Mouse (Mus musculus) adipocyte (in vitro differentiated cells): ENCODE measurements at regions not wholly inside any gene's neighbourhood (a gene's known extent, or its start where the extent isn't known, plus 50 kb on each side); places are given as distances from the start of the nearest gene placed in this dataset.
"Not testable (repeated sequence)": the region's sequence is repeated elsewhere in the genome, so short reads cannot be mapped to it uniquely, and the experiment has no call there.

Experiments used
- DNase-seq: peaks from one replicate; pipeline ENCODE4 v3.0.0-alpha.2; 2016; ENCODE audit warnings: low spot score

- DNase-seq: no peak
Observed at GRCm38 (mm10) chr15:25245631-25246030, 167.9 kb downstream of the Basp1 start.

GRCm38 (mm10) chr15:25237665-25238664 lies 175.6 kb downstream of the Basp1 start:
- no peak for DNase-seq

GRCm38 (mm10) chr15:25236191-25236723 lies 177.3 kb downstream of the Basp1 start:
- no peak for DNase-seq

GRCm38 (mm10) chr15:25234064-25234700 lies 179.4 kb downstream of the Basp1 start:
- DNase-seq: no peak

- no peak for DNase-seq
Observed at GRCm38 (mm10) chr15:25230213-25230612, 183.4 kb downstream of the Basp1 start.

DNA sequence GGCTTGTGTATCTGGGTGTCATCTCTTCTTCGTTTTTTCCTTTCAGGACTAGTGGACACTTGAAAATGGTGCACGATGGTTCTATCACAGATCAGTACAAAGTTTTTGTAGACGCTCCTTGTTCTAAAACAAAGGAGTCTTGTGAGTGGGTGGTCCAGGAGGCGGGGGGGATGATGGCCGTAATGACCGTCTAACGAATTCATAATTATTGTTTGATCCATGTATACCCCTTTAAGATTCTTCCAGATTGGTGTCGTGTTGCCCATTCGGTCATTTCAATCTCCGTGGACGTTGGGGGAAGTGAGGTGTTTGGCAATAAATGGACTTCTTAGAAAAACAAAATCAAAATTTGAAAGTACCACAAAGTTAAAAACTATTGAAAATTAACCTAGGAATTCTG lies 183.8 kb downstream of the Basp1 start:
- DNase-seq: no peak

DNA sequence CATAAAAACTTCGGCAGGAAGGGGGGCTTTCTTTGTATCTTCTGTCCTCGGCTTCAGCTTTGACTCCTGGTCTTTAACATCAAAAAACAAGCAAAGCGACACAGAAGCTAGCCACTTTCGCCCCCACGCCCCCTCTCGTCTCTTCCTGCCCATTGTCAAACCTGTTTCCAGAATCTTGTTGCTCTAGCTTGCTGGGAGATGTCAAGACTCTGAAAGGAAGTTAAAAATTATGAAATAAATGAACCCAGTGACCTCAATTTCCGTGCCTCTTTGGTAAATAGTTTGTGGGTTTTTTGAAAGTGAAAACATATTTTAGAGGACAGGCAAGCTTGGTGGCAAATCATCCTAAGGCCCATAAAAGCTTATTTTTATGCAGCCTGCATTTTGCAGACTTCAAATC lies 186.1 kb downstream of the Basp1 start:
- DNase-seq: no peak

DNA sequence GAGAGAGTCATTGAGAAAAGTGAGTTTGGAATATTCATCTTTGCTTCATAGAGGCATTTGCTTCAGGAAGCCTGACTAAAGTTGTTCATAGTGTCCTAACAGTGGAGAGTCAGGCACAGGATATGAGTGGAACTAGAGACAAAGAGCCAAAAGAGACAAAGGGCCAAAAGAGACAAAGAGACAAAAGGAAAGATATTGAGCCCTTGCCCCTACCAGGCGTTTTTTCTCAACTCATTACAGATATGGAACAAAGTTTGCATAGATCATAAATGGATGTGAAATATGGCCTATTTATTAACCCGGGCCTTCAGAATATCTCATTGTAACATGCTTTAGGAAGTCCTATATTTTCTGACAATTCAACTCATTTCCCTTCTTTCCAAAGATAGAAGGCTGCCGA lies 187.6 kb downstream of the Basp1 start:
- DNase-seq: no peak

- DNase-seq: no peak
Observed at GRCm38 (mm10) chr15:25225431-25225830, 188.1 kb downstream of the Basp1 start.

DNA sequence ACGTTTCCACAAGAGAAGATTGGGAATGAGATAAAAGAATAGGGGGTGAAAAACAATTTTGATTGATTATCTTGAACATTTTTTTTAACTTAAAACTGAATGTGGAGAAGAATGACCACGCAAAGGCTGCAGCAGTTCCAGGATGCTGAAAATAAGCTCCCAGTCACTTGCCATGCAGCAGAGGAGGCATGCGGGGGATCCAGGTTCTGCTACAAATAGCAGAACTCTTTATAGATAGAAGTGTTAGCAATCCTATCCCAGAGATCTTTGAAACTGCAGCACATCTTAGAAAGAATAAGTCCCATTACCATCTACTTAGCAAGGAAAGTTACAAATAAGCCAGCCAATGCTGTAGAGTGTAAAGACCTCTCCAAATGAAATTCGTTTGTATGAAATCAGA lies 191.8 kb downstream of the Basp1 start:
- DNase-seq: no peak

GRCm38 (mm10) chr15:25216375-25216774 lies 197.2 kb downstream of the Basp1 start:
- no peak for DNase-seq

GRCm38 (mm10) chr15:25202097-25202496 lies 211.5 kb downstream of the Basp1 start:
- no peak for DNase-seq

- not testable (repeated sequence) for DNase-seq
Observed at GRCm38 (mm10) chr15:25200249-25200648, 213.3 kb downstream of the Basp1 start.

- no peak for DNase-seq
Observed at GRCm38 (mm10) chr15:25187881-25188326, 225.7 kb downstream of the Basp1 start.

DNA sequence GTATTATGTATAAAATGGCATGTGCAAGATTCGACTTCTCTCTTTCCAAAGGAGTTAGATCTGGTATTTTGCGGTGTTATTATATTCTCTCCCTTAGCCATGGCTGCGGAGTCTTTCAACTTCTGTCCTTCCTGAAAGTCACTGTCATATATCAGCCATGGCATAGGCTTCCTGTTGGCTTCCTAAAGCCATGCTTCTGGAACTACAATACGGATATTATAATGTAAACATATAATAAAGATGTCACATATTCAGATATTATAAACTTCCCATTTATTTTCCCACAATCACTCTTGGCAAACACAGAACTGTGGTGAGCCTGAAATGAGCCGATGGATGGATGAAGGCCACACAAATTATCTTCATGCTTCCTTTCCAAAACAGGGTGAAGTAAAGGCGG lies 240.8 kb downstream of the Basp1 start:
- DNase-seq: no peak

- no peak for DNase-seq
Observed at GRCm38 (mm10) chr15:25146371-25146770, 267.2 kb downstream of the Basp1 start.

GRCm38 (mm10) chr15:25144228-25144627 lies 269.3 kb downstream of the Basp1 start:
- DNase-seq: no peak

DNA sequence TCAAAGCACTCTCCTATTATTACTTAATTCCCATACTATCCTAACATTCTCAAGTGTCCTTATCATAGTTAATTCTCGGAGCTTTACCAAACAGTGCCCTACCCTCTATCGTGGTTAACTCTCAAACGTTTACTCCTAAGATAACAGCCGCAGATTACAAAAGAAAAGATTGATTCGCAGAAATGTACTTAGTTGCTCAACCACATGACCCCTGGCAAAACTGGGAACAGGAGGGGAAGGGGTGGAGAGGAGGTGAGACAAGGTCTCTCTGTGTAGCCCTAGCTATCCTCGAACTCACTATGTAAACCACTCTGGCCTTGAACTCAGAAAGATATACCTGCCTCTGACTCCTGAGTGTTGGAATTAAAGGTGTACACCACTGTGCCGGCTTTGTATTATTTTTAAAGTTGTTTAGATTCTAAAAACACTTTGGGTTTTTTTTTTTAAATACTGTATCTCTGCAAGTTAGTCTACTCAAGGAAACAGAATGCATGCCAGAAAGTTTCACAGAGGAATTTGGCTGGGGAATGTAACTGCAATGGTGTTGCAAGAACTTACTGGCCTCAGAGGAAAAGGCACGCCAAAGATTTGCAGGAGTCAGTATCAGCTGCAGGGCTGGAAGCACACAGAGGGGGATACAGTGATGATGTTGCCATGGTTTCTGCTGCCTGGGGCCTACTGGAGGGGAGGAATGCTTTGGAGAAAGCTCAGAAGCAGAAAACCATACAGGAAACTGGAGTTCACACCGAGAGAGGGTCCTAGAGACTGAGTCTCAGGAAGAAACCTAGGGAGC lies 273.0 kb downstream of the Basp1 start:
- DNase-seq: peak; percentile 66

GRCm38 (mm10) chr15:25137091-25137490 lies 276.5 kb downstream of the Basp1 start:
- DNase-seq: no peak

DNA sequence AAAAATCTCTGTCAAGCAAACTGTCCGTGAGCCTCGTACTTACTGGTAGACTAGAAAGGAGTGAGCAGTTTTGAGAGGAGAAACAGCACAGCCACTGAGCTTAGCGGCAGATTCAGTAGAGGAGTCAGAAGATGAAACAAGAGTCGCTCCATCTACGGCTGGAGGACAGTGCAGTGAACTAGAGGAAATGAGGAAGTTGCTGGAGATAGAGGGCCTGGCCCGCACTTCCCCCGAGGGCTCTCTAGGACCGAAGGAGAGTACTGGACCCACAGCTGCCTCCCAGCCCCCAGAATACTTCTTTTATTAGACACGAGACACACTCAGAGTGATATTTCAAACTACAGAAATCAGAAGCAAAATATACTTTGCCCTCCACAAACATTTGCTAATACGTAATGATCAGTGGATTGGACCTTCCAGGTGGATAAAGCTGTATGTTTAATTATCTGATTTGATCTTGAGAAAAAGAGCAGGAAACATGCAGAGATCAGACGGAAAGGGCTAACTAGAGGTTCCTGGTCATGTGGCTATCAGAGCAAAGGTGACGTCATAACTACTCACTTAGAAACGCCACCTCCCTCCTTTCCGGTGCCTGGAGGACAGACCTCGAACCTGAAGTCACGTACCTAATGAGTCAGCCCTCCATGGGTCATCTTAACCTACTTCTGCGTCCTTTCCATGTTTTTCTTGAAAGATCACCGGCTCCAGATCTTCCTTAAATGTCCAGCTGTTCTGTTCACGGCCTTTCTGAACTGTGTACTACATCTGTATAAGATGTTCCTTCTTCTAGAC lies 277.9 kb downstream of the Basp1 start:
- DNase-seq: no peak

DNA sequence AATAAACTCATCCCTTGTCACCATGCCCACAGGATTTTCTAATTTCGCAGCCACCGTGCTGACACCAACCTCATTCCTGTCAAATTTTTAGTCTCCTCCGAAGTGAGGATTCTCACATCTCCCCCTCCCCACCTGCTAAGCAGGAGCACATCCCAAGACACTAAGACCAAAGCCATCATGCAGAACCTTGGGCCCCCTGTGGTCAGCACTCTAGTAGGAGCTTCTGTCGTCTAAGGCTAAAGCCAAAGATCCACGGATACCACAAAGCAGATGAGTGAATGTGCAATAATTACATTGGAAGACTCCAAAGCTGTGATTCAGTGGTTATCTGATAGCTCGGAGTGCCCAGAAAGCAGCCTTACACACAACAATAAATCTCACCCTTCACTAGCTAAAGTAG lies 283.5 kb downstream of the Basp1 start:
- DNase-seq: no peak
